Mouse (Mus musculus) hematopoietic stem cell, adult 5-6 weeks (primary cell): ENCODE measurements around the gene Slc9b2. TPM values are rescaled to one million over a fixed set of nuclear protein-coding genes. Genes with fewer than 3 reads are reported as not detected.

Experiments
- ATAC-seq, 2 experiments: fragments of 125-278 bp in 1 of 2; replicated peaks in 1 of 2; 2 replicates each; pipeline ENCODE4 v1.8.0; 2016 to 2017; ENCODE audit warnings: inconsistent platforms in 2 of 2, mild to moderate bottlenecking in 2 of 2, moderate number of reproducible peaks in 2 of 2, low read depth in 1 of 2, moderate TSS enrichment in 1 of 2; ENCODE audit not compliant: low FRiP score in 2 of 2, poor library complexity in 2 of 2, severe bottlenecking in 2 of 2, insufficient read depth in 1 of 2, low TSS enrichment in 1 of 2
- total RNA-seq: library from RNA; stranded (forward); fragments of 172-1452, 232-1000 nt; gene quantifications from 2 replicates; pipeline ENCODE4 v1.2.3, GENCODE M21; 2017

Slc9b2 gene
- total RNA-seq, 1 experiment from 2014 or later = 0.60 TPM

- ATAC-seq = no peak
Measured at GRCm38 (mm10) chr3:135357394-135357793, 49.9 kb downstream of the Slc9b2 start.

GRCm38 (mm10) chr3:135375836-135376235 lies 68.3 kb downstream of the Slc9b2 start:
- no peak for ATAC-seq

- no peak for ATAC-seq
Measured at GRCm38 (mm10) chr3:135377445-135377844, 69.9 kb downstream of the Slc9b2 start.

- ATAC-seq = no peak
Measured at GRCm38 (mm10) chr3:135379868-135380267, 72.4 kb downstream of the Slc9b2 start.

GRCm38 (mm10) chr3:135393186-135393585 lies 85.7 kb downstream of the Slc9b2 start:
- no peak for ATAC-seq

Other genes starting within 250 kb of the Slc9b2 start
- gene Cenpe, start 95.2 kb upstream of the Slc9b2 start, total RNA-seq = 46.9 and 57.7 TPM in 2 replicates
- gene Bdh2, start 26.5 kb upstream of the Slc9b2 start, total RNA-seq = 8.4 and 10.1 TPM in 2 replicates
- gene Slc9b1, start 40.3 kb downstream of the Slc9b2 start, total RNA-seq = 0.56 and 2.0 TPM in 2 replicates
- gene Cisd2, start 116.2 kb downstream of the Slc9b2 start, total RNA-seq = 68.9 and 74.7 TPM in 2 replicates
- 650 and 1,047 TPM in 2 replicates for gene Ube2d3, start 130.4 kb downstream of the Slc9b2 start, total RNA-seq
- 27.6 and 31.6 TPM in 2 replicates for gene Manba, start 177.9 kb downstream of the Slc9b2 start, total RNA-seq